Mouse (Mus musculus) Patski (cell line): ENCODE results near the gene Ms4a5. TPM values are rescaled to one million over a fixed set of nuclear protein-coding genes. Genes with fewer than 3 reads are reported as not detected.
"Not testable (repeated sequence)": the region's sequence is repeated elsewhere in the genome, so short reads cannot be mapped to it uniquely, and the experiment has no call there.

Experiments
- ATAC-seq: fragments of 100-300 bp; one replicate; pipeline ENCODE4 v1.8.0; 2021
- CTCF ChIA-PET: fragments of 350-600 bp; sonication (Branson Sonifier 250); formaldehyde crosslinking; loops from one replicate; lab custom pipeline; 2022; ENCODE audit warnings: inconsistent platforms; lab: Charles Lee
- POLR2A ChIA-PET: fragments of 350-600 bp; sonication (Branson Sonifier 250); formaldehyde crosslinking; loops from one replicate; lab custom pipeline; 2022; ENCODE audit warnings: antibody characterized with exemption, inconsistent platforms; lab: Charles Lee
- DNase-seq: peaks from one replicate; pipeline ENCODE4 v3.0.0-alpha.2; 2011; ENCODE audit warnings: low read depth, low spot score
- H3K27me3 ChIP-seq: fragments of 371-371 bp; one replicate; pipeline ENCODE4 v1.5.1; 2021
- CTCF ChIP-seq: fragments of 100-300 bp; IDR thresholded peaks from one replicate; pipeline ENCODE4 v1.5.1; 2021
- in situ Hi-C: fragments of 300-500 bp; cut with MboI; formaldehyde crosslinking; loops from 3 replicates; pipeline ENCODE4 v1.11.1; 2018; ENCODE audit warnings: low pct_unique_long_range_greater_than_20kb, mixed read lengths
- polyA plus RNA-seq: library from polyadenylated mRNA; unstranded; gene quantifications from one replicate; pipeline ENCODE4 v1.2.3, GENCODE M21; 2021

Ms4a5 gene
- not detected for polyA plus RNA-seq

DNA sequence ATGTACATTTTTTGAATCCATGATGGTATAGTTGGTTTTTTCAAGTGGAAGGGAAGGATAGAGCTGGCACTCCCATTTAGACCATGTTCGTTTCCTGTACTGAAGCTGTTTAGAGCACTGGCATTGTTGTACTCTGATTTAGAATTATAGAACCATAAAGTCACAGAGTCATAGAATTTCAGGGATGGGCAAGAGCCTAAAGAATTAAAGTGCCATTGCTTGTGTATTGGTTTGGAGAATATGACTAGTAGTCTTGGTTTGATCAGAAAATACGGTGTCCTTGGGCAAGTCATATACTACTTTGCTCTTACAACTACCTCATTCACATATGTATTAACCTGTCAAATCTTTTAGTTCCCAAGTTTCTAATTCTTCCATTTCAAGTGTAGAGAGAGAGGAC is at the start of gene Ms4a5:
Ms4a5 (minus strand) TSS at position 101 of the 400 bp plus-strand sequence.
- CTCF ChIA-PET = interaction anchor here (1.3 kb wide), 1 partner anchor 234 kb away, joined by 3 read pairs; no protein-coding TSS in a partner anchor
- no peak for TF ChIP-seq CTCF
- in situ Hi-C loops = no loop called here
- POLR2A ChIA-PET = no interaction called here
- peaks cover 32% of the 10 kb centered on the region for H3K27me3 ChIP-seq
- no peak for DNase-seq
- no peak for ATAC-seq

DNA sequence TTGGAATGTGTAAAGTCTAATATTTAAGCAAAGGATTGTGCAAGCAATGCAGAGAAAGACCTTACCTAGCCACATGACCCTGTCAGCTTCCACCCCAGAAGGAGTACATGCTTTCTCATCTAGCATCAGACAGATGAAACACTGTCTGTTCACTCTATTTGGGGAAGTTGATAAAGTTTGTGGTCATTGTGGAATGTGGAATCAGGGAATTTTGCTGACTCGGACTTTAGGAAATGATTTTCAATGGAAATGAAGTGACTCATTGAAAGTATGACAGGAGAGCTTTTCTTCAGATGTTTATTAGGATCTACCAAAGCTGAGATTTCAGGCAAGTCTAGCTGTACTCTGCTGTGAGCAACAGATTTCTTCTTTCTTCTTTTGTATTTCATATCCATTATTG is 37.5 kb upstream of the Ms4a5 start:
- ChIA-PET POLR2A (no interaction called here), CTCF (no interaction called here)
- DNase-seq (no peak), ATAC-seq (no peak)
- no peak for TF ChIP-seq CTCF
- in situ Hi-C loops = no loop called here
- peaks cover 14% of the 10 kb centered on the region for H3K27me3 ChIP-seq

DNA sequence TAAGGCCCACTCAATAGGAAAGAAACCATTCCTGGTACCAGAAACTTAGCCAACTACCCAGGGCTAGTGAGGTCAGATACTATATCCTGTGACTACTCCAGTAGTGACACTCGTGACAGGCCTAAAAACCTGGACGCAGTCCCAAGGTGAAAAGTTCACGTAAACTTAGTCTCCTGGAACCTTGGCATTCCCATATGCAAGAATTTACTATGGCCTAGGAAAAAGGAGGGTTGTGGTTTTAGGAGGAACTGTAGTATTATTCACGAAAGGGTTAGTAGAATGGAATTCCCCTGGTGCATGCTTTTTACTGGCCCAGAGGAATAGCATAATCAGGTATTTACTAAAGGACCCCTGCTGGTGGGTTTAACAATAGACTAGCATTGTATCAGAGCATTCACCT is 33.1 kb upstream of the Ms4a5 start:
- H3K27me3 ChIP-seq = peaks cover 20% of the 10 kb centered on the region
- ChIA-PET POLR2A (no interaction called here), CTCF (no interaction called here)
- no peak for TF ChIP-seq CTCF
- ATAC-seq = no peak
- no peak for DNase-seq
- in situ Hi-C loops = no loop called here

DNA sequence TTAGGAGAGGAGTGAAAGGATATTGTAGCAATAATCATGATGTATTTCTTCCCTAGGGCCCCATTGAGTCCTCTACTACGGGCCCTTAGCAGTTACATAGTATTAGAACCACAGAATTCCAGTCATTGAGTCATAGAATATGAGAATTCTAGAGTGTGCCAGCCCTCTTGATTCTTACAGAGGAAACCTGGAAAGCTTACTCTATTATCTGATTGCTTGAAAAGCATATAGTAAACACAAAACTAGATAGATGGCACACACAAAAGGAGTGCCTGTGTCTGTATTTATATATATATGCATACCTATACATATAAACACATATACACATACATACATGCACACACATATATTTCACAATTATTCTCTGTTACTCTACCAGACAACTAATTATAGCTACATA is 30.7 kb upstream of the Ms4a5 start, which contains the start of gene Ms4a14:
Ms4a14 (minus strand) TSS at position 101 of the 400 bp plus-strand sequence.
- ChIA-PET CTCF (interaction anchor here (1.2 kb wide), 1 partner anchor 15 kb away, joined by 3 read pairs; no protein-coding TSS in a partner anchor), POLR2A (no interaction called here)
- ATAC-seq (no peak), DNase-seq (no peak)
- H3K27me3 ChIP-seq = peaks cover 24% of the 10 kb centered on the region
- in situ Hi-C loops = no loop called here
- TF ChIP-seq CTCF = no peak

DNA sequence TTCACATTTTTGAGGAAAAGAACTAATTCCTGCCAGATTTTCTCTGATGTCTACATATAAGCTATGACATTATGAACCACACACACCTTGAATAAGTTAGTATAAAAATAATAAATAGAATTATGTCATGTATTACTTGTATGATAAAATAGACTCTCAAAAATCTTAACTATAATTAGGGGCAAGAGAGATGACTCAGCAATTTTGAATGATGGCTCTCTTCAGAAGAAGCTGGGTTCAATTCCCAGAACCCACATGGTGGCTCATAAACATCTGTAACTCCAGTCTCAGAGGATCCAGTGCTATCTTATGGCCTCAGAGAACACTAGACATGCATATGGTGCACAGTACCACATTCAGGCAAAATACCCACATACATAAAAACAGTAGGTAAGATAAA is 25.2 kb upstream of the Ms4a5 start:
- no peak for ATAC-seq
- POLR2A ChIA-PET = no interaction called here

DNA sequence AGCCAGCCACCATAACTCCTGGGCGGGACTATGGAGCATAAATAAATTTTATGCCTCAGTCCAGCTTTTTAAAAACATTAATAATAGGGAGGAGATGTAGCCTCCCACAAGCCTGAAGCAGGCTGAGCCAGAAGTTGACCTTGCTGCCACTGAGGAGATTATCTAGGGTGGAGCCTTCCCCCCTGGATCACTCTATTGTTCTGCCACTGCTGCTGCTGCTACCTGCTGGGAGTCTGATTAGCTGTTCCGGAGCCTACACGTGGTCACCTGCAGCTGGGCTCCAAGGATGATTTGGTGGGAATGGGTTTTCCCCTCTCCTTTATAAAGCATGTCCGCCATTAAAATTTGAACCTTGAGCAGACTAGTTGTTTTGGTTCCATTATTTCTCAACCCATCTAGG is 15.9 kb upstream of the Ms4a5 start:
- ATAC-seq, POLR2A ChIA-PET, CTCF ChIA-PET: not testable (repeated sequence)

More for the DNA sequence above, 25.2 kb upstream of the Ms4a5 start:
- DNase-seq = no peak
- TF ChIP-seq CTCF = no peak
- CTCF ChIA-PET = interaction anchor here (1.1 to 1.2 kb wide), 2 partner anchors 14 to 29 kb away, joined by 3 to 5 read pairs; no protein-coding TSS in a partner anchor
- H3K27me3 ChIP-seq = peaks cover 27% of the 10 kb centered on the region
- in situ Hi-C loops = no loop called here

DNA sequence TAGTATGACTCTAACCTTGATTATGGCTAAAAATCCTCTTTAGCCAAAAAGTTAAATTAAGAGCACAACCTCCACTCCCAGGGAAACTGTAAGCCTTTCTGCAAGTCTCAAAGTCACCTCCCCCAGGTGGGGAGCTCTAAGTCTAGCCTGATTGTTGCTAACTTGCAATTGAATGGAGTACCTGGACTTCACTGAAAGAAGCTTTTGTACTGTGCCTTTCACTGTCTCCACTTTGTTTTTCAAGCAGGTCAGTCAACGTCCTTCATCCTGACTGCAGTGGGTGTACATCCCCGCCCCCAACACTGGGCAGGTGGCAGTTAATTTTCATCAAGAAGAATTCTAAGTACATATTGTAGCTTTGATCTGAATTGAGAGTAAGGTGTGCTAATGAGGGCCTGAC is 15.3 kb upstream of the Ms4a5 start:
- CTCF ChIA-PET = no interaction called here
- TF ChIP-seq CTCF = no peak
- in situ Hi-C loops = no loop called here
- peaks cover 10% of the 10 kb centered on the region for H3K27me3 ChIP-seq
- DNase-seq (no peak), ATAC-seq (no peak)
- POLR2A ChIA-PET = no interaction called here

More for the DNA sequence above, 15.9 kb upstream of the Ms4a5 start:
- H3K27me3 ChIP-seq = peaks cover 13% of the 10 kb centered on the region
- DNase-seq, in situ Hi-C loops: not testable (repeated sequence)

DNA sequence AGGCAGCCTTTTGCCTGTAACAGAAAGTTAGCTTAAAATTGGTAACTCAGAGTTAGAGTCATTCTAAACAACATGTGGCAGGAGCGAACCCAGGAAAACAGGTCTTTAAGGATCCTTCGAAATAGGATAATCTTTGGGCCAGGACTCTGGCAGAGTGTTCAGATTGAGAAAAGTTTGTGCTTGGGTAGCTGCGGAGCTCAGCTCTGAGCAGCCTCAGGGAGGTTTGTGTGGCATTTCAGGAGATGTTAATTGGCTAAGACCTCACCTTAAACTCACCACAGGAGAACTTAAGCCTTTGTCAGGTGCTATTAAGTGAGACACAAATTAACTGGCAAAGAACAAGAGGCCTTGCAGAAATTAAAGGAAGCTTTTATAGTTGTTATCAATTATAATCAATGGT is 9.9 kb upstream of the Ms4a5 start:
- peaks cover 12% of the 10 kb centered on the region for H3K27me3 ChIP-seq
- ATAC-seq, POLR2A ChIA-PET, in situ Hi-C loops, CTCF ChIA-PET, DNase-seq: not testable (repeated sequence)

DNA sequence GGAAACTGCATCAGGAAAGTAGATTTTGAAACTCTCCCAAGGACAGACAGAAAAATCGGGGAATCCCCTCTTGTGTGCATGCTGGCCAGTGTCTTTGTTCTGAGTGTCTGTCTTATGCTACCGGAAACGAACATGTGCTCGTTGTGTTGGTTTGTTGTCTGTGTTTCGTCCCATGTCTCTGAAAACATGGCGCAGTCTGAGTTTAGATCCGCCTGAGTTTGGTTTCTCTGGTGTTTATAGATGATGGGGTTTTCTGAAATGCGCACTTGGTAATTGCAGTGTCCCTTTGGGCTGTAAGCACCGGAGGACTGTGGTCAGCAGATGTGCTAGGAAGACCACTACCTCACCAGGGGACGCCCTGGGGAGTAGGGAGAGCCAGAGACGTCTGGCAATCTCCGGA is 9.3 kb upstream of the Ms4a5 start:
- ATAC-seq (no peak), DNase-seq (no peak)
- H3K27me3 ChIP-seq = peaks cover 12% of the 10 kb centered on the region
- CTCF ChIA-PET = no interaction called here
- TF ChIP-seq CTCF = no peak
- POLR2A ChIA-PET = no interaction called here
- in situ Hi-C loops = no loop called here

DNA sequence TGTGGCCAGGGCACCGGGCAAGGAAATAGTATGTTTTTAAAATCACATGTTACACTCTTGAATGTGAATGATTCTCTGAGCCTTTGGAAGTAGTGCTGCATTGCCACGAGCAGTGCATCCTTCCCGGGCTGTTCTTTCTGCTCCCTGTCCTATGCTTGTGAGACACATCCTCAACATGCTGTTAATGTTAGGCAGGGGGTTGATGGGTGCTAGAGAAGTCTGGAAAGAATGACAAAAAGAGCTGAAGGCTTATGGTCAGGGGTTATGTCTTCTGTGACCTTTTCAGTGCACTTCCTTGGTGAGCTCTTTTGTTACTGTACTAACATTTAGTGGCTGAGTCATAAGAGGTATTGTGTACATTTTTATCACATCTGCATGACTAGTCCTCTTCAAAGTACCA is 3.5 kb downstream of the Ms4a5 start:
- CTCF ChIA-PET = interaction anchor here (1.4 kb wide), 1 partner anchor 29 kb away, joined by 5 read pairs; no protein-coding TSS in a partner anchor
- no peak for TF ChIP-seq CTCF
- peaks cover 49% of the 10 kb centered on the region for H3K27me3 ChIP-seq
- in situ Hi-C loops = no loop called here
- ATAC-seq (no peak), DNase-seq (no peak)
- POLR2A ChIA-PET = no interaction called here

DNA sequence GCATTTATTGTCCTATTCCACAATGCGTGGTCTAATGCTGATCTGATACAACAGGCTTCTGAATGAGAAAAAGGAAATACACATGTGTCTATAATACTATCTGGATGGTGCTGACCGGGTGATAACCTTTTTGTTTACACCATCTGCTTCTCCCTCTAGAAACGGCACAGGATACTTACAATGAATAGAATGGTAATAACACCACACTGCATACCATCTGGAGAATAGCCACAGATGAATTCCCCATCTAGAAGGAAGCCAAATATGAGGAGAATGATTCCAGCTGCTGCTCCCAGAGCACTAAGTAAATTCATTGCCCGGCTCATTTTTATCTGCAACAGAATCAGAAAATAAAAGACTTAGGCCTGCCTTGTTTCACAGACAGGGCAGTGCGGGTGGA is 7.2 kb downstream of the Ms4a5 start:
- no peak for ATAC-seq
- H3K27me3 ChIP-seq = peaks cover 40% of the 10 kb centered on the region
- ChIA-PET POLR2A (no interaction called here), CTCF (no interaction called here)
- DNase-seq = no peak
- in situ Hi-C loops = no loop called here
- TF ChIP-seq CTCF = no peak

DNA sequence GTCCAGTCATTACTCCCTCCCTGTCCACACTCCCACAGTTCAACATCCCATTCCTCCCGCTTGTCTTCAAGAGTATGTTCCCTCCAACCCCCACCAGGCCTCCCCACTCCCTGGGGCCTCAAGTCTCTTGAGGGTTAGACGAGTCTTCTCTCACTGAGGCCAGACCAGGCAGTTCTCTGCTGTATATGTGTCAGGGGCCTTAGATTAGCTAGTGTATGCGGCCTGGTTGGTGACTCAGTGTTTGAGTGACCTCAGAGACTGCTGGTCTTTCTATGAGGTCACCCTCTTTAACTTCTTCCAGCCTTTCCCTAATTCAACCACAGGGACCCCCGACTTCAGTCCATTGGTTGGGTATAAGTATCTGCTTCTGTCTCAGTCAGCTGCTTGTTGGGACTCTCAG is 16.7 kb downstream of the Ms4a5 start:
- ATAC-seq = no peak
- no peak for TF ChIP-seq CTCF
- in situ Hi-C loops = no loop called here
- DNase-seq = no peak
- H3K27me3 ChIP-seq = peaks cover 24% of the 10 kb centered on the region
- POLR2A ChIA-PET = no interaction called here
- CTCF ChIA-PET = no interaction called here
